Mouse (Mus musculus) heart, postnatal 10 days (tissue): ENCODE data around the gene L3mbtl4. TPM values are rescaled to one million over a fixed set of nuclear protein-coding genes. Genes with fewer than 3 reads are reported as not detected.

Experiments
- DNase-seq, 2 experiments: peaks; one replicate each; pipeline ENCODE4 v3.0.0; 2021
- intact Hi-C: fragments of 180-260 bp; cut with DNase I; formaldehyde crosslinking; loops from one replicate; pipeline ENCODE4 v1.15.1; 2025
- total RNA-seq, 2 experiments: library from RNA; stranded (reverse); gene quantifications; 2 replicates each; pipeline ENCODE4 v1.2.3; 2021

L3mbtl4 gene
- total RNA-seq, 2 experiments from 2014 or later: not detected

- intact Hi-C loops: no loop called here
- DNase-seq: no peak
These were observed 356.2 kb downstream of the L3mbtl4 start for GRCm38 (mm10) chr17:68629631-68630426.

GRCm38 (mm10) chr17:68631396-68631795, 357.8 kb downstream of the L3mbtl4 start:
- intact Hi-C loops: no loop called here
- DNase-seq: no peak

GRCm38 (mm10) chr17:68640187-68640586, 366.6 kb downstream of the L3mbtl4 start:
- DNase-seq: no peak
- intact Hi-C loops: no loop called here

- DNase-seq: no peak
- intact Hi-C loops: no loop called here
These were observed 369.0 kb downstream of the L3mbtl4 start for GRCm38 (mm10) chr17:68642521-68643088.

- intact Hi-C loops: no loop called here
- no peak for DNase-seq
These were observed 392.9 kb downstream of the L3mbtl4 start for GRCm38 (mm10) chr17:68666528-68666927.

- DNase-seq: no peak
- intact Hi-C loops: no loop called here
These were observed 398.5 kb downstream of the L3mbtl4 start for GRCm38 (mm10) chr17:68672088-68672504.

GRCm38 (mm10) chr17:68710701-68711100, 437.1 kb downstream of the L3mbtl4 start:
- intact Hi-C loops: no loop called here

GRCm38 (mm10) chr17:68711350-68711749, 437.8 kb downstream of the L3mbtl4 start:
- intact Hi-C loops: no loop called here

More at GRCm38 (mm10) chr17:68710701-68711100, 437.1 kb downstream of the L3mbtl4 start:
- DNase-seq: no peak

GRCm38 (mm10) chr17:68748296-68748695, 474.7 kb downstream of the L3mbtl4 start:
- intact Hi-C loops: no loop called here
- peak in 1 of 2 experiments; percentile 5 for DNase-seq

More at GRCm38 (mm10) chr17:68711350-68711749, 437.8 kb downstream of the L3mbtl4 start:
- DNase-seq: no peak

- DNase-seq: no peak
- intact Hi-C loops: no loop called here
These were observed 476.9 kb downstream of the L3mbtl4 start for GRCm38 (mm10) chr17:68750513-68750912.

GRCm38 (mm10) chr17:68753112-68753511, 479.5 kb downstream of the L3mbtl4 start:
- intact Hi-C loops: no loop called here

GRCm38 (mm10) chr17:68754789-68755188, 481.2 kb downstream of the L3mbtl4 start:
- DNase-seq: no peak
- intact Hi-C loops: no loop called here

More at GRCm38 (mm10) chr17:68753112-68753511, 479.5 kb downstream of the L3mbtl4 start:
- DNase-seq: no peak

GRCm38 (mm10) chr17:68758428-68758827, 484.8 kb downstream of the L3mbtl4 start:
- DNase-seq: no peak
- intact Hi-C loops: no loop called here

- DNase-seq: no peak
- intact Hi-C loops: no loop called here
These were observed 485.3 kb downstream of the L3mbtl4 start for GRCm38 (mm10) chr17:68758936-68759335.

GRCm38 (mm10) chr17:68759978-68760377, 486.4 kb downstream of the L3mbtl4 start:
- intact Hi-C loops: no loop called here
- no peak for DNase-seq

- intact Hi-C loops: no loop called here
- DNase-seq: no peak
These were observed 490.8 kb downstream of the L3mbtl4 start for GRCm38 (mm10) chr17:68764329-68764880.

GRCm38 (mm10) chr17:68769561-68769960, 496.0 kb downstream of the L3mbtl4 start:
- DNase-seq: no peak
- intact Hi-C loops: no loop called here

GRCm38 (mm10) chr17:68771046-68771750, 497.6 kb downstream of the L3mbtl4 start:
- intact Hi-C loops: no loop called here
- no peak for DNase-seq

GRCm38 (mm10) chr17:68793741-68794140, 520.1 kb downstream of the L3mbtl4 start:
- no peak for DNase-seq
- intact Hi-C loops: no loop called here

GRCm38 (mm10) chr17:68826323-68826722, 552.7 kb downstream of the L3mbtl4 start, which contains the start of gene Tmem200c:
Gene Tmem200c, plus strand, starts transcription at chr17:68826623.
- intact Hi-C loops: no loop called here
- no peak for DNase-seq
